Mouse (Mus musculus) kidney, postnatal 36 days (tissue): ENCODE measurements around the gene Gm21060.
A peak's percentile ranks its signal among the peaks of the same experiment; 100 is the strongest.
"Not testable (repeated sequence)": the region's sequence is repeated elsewhere in the genome, so short reads cannot be mapped to it uniquely, and the experiment has no call there.

Experiments
- DNase-seq, 2 experiments: peaks; one replicate each; pipeline ENCODE4 v3.0.0; 2021 to 2022; ENCODE audit warnings: mixed read lengths in 2 of 2

Gm21060 gene

GRCm38 (mm10) chr19:61296969-61297368 is at the start of gene Gm21060:
Gene Gm21060, minus strand, starts transcription at chr19:61297069.
- no peak for DNase-seq

- DNase-seq: not testable (repeated sequence)
These were observed 24.0 kb upstream of the Gm21060 start for GRCm38 (mm10) chr19:61320844-61321243.

- not testable (repeated sequence) for DNase-seq
These were observed 16.3 kb upstream of the Gm21060 start for GRCm38 (mm10) chr19:61313185-61313584.

- DNase-seq: not testable (repeated sequence)
These were observed 15.5 kb upstream of the Gm21060 start for GRCm38 (mm10) chr19:61312400-61312799.

GRCm38 (mm10) chr19:61308083-61308482 is 11.2 kb upstream of the Gm21060 start:
- not testable (repeated sequence) for DNase-seq

- DNase-seq: not testable (repeated sequence)
These were observed 11.8 kb downstream of the Gm21060 start for GRCm38 (mm10) chr19:61285033-61285432.

GRCm38 (mm10) chr19:61283581-61283980 is 13.3 kb downstream of the Gm21060 start:
- no peak for DNase-seq

- no peak for DNase-seq
These were observed 21.4 kb downstream of the Gm21060 start for GRCm38 (mm10) chr19:61275446-61275845.

GRCm38 (mm10) chr19:61269141-61269540 is 27.7 kb downstream of the Gm21060 start:
- not testable (repeated sequence) for DNase-seq

GRCm38 (mm10) chr19:61267141-61267540 is 29.7 kb downstream of the Gm21060 start:
- DNase-seq: no peak

- peak in 1 of 2 experiments; percentile 22 for DNase-seq
These were observed 30.2 kb downstream of the Gm21060 start for GRCm38 (mm10) chr19:61266651-61267050.

- peak; percentile 14 to 45 for DNase-seq
These were observed 30.6 kb downstream of the Gm21060 start for GRCm38 (mm10) chr19:61266246-61266615.

- DNase-seq: peak; percentile 62 to 78
These were observed 31.3 kb downstream of the Gm21060 start for GRCm38 (mm10) chr19:61265349-61266245.

GRCm38 (mm10) chr19:61264933-61265332 is 31.9 kb downstream of the Gm21060 start:
- DNase-seq: no peak

GRCm38 (mm10) chr19:61264227-61264626 is 32.6 kb downstream of the Gm21060 start:
- no peak for DNase-seq

GRCm38 (mm10) chr19:61261241-61261640 is 35.6 kb downstream of the Gm21060 start:
- DNase-seq: no peak

GRCm38 (mm10) chr19:61257733-61258132 is 39.1 kb downstream of the Gm21060 start:
- DNase-seq: no peak

- no peak for DNase-seq
These were observed 40.5 kb downstream of the Gm21060 start for GRCm38 (mm10) chr19:61256166-61256887.

- DNase-seq: not testable (repeated sequence)
These were observed 49.5 kb downstream of the Gm21060 start for GRCm38 (mm10) chr19:61247334-61247733.
